Mouse (Mus musculus) neural tube, embryonic 13.5 days (tissue): ENCODE measurements around the gene Klhl21. TPM values are rescaled to one million over a fixed set of nuclear protein-coding genes. Genes with fewer than 3 reads are reported as not detected.

Experiments used
- ATAC-seq: fragments of 200-750 bp; cut with Nextera tagmentation; 2 replicates; pipeline ENCODE4 v1.8.0; 2017; ENCODE audit warnings: low read depth, mild to moderate bottlenecking, moderate TSS enrichment, moderate library complexity
- H3K27ac ChIP-seq: fragments of 300-500 bp; sonication (generic); replicated peaks from 2 replicates; pipeline ENCODE4 v1.5.1; 2015; ENCODE audit warnings: moderate library complexity, mild to moderate bottlenecking, inconsistent platforms
- H3K27me3 ChIP-seq: fragments of 300-500 bp; sonication (generic); 2 replicates; pipeline ENCODE4 v1.6.1; 2015; ENCODE audit warnings: mild to moderate bottlenecking, inconsistent platforms
- H3K36me3 ChIP-seq: fragments of 300-500 bp; sonication (generic); 2 replicates; pipeline ENCODE4 v1.6.1; 2015; ENCODE audit warnings: mild to moderate bottlenecking, inconsistent platforms
- H3K4me1 ChIP-seq: fragments of 300-500 bp; sonication (generic); replicated peaks from 2 replicates; pipeline ENCODE4 v1.6.1; 2015; ENCODE audit warnings: inconsistent platforms
- H3K4me2 ChIP-seq: fragments of 300-500 bp; sonication (generic); 2 replicates; pipeline ENCODE4 v1.6.1; 2015; ENCODE audit warnings: inconsistent platforms, mild to moderate bottlenecking, moderate library complexity
- H3K4me3 ChIP-seq: fragments of 300-500 bp; sonication (generic); 2 replicates; pipeline ENCODE4 v1.5.1; 2015; ENCODE audit warnings: mild to moderate bottlenecking, inconsistent platforms
- H3K9ac ChIP-seq: fragments of 300-500 bp; sonication (generic); 2 replicates; pipeline ENCODE4 v1.6.1; 2015; ENCODE audit warnings: moderate library complexity, mild to moderate bottlenecking, inconsistent platforms
- H3K9me3 ChIP-seq: fragments of 300-500 bp; sonication (generic); 2 replicates; pipeline ENCODE4 v1.6.1; 2016; ENCODE audit warnings: inconsistent platforms
- WGBS: fragments of 180-500 bp; shearing (Covaris S2); methylation state at CpG from one replicate; pipeline ENCODE4 v1.1.7; 2015; 5-methylcytosine and 5-hydroxymethylcytosine counted together
- polyA plus RNA-seq: library from polyadenylated mRNA; unstranded; fragments of >200 nt; fragmentation: Nextera tagmentation; extraction: Ambion mirVana; gene quantifications from 2 replicates; pipeline ENCODE4 v1.2.1, GENCODE M21; 2015

Klhl21 gene
- polyA plus RNA-seq, 1 experiment from 2014 or later, result 4.5 TPM

- H3K27ac ChIP-seq, result no peak overlapping the region
- no peaks in the 10 kb centered on the region for H3K9me3 ChIP-seq
- H3K36me3 ChIP-seq, result peaks cover 16% of the 10 kb centered on the region; the same call in 1 of the 2 replicates
- peaks cover 44% of the 10 kb centered on the region for H3K4me1 ChIP-seq
- H3K4me3 ChIP-seq, result peak overlapping the region; percentile 66
- WGBS, result 16% methylated on average over 13 of the region's 13 CpGs
- peak overlapping the region; percentile 76 for H3K9ac ChIP-seq
- no peak for ATAC-seq
- peaks cover 46% of the 10 kb centered on the region for H3K27me3 ChIP-seq
- peak overlapping the region; percentile 100 for H3K4me2 ChIP-seq
These were observed 2.1 kb downstream of the Klhl21 start for GRCm38 (mm10) chr4:152010707-152011134.

- H3K4me1 ChIP-seq, result peaks cover 44% of the 10 kb centered on the region
- no peaks in the 10 kb centered on the region for H3K9me3 ChIP-seq
- no peak overlapping the region for H3K27ac ChIP-seq
- ATAC-seq, result no peak
- H3K27me3 ChIP-seq, result peaks cover 45% of the 10 kb centered on the region
- H3K4me3 ChIP-seq, result peak overlapping the region; percentile 66
- peak overlapping the region; percentile 76 for H3K9ac ChIP-seq
- H3K36me3 ChIP-seq, result peaks cover 20% of the 10 kb centered on the region; the same call in 1 of the 2 replicates
- WGBS, result 83% methylated on average over 8 of the region's 8 CpGs
- H3K4me2 ChIP-seq, result peak overlapping the region; percentile 100
These were observed 2.7 kb downstream of the Klhl21 start for GRCm38 (mm10) chr4:152011171-152011760.

- WGBS, result 90% methylated on average over 16 of the region's 16 CpGs
- H3K4me1 ChIP-seq, result peaks cover 42% of the 10 kb centered on the region
- H3K4me2 ChIP-seq, result no peak overlapping the region
- no peak for ATAC-seq
- no peak overlapping the region for H3K27ac ChIP-seq
- no peak overlapping the region for H3K4me3 ChIP-seq
- no peaks in the 10 kb centered on the region for H3K9me3 ChIP-seq
- H3K27me3 ChIP-seq, result peaks cover 36% of the 10 kb centered on the region
- H3K9ac ChIP-seq, result no peak overlapping the region
- H3K36me3 ChIP-seq, result peaks cover 20% of the 10 kb centered on the region; the same call in 1 of the 2 replicates
These were observed 3.5 kb downstream of the Klhl21 start for GRCm38 (mm10) chr4:152012109-152012508.

- Histone ChIP-seq H3K27ac (no peak overlapping the region), H3K9me3 (no peaks in the 10 kb centered on the region), H3K9ac (no peak overlapping the region), H3K4me2 (no peak overlapping the region), H3K27me3 (peaks cover 25% of the 10 kb centered on the region), H3K36me3 (peaks cover 23% of the 10 kb centered on the region; the same call in 1 of the 2 replicates), H3K4me3 (no peak overlapping the region), H3K4me1 (peaks cover 31% of the 10 kb centered on the region)
- WGBS, result 84% methylated on average over 12 of the region's 12 CpGs
- no peak for ATAC-seq
These were observed 4.6 kb downstream of the Klhl21 start for GRCm38 (mm10) chr4:152013036-152013813.

- 85% methylated on average over 6 of the region's 6 CpGs for WGBS
- no peak overlapping the region for H3K4me2 ChIP-seq
- no peaks in the 10 kb centered on the region for H3K9me3 ChIP-seq
- peaks cover 76% of the 10 kb centered on the region for H3K36me3 ChIP-seq
- H3K9ac ChIP-seq, result no peak overlapping the region
- peaks cover 13% of the 10 kb centered on the region for H3K4me1 ChIP-seq
- H3K27me3 ChIP-seq, result no peaks in the 10 kb centered on the region
- H3K27ac ChIP-seq, result no peak overlapping the region
- no peak overlapping the region for H3K4me3 ChIP-seq
- no peak for ATAC-seq
These were observed 10.5 kb downstream of the Klhl21 start for GRCm38 (mm10) chr4:152019073-152019472.

GRCm38 (mm10) chr4:152020024-152020423 is 11.4 kb downstream of the Klhl21 start:
- Histone ChIP-seq H3K27me3 (no peaks in the 10 kb centered on the region), H3K9ac (no peak overlapping the region), H3K4me1 (peaks cover 22% of the 10 kb centered on the region), H3K4me3 (no peak overlapping the region), H3K36me3 (peaks cover 77% of the 10 kb centered on the region), H3K4me2 (no peak overlapping the region), H3K9me3 (no peaks in the 10 kb centered on the region), H3K27ac (no peak overlapping the region)
- WGBS, result 93% methylated on average over 21 of the region's 21 CpGs
- no peak for ATAC-seq

GRCm38 (mm10) chr4:152021568-152022097 is 13.0 kb downstream of the Klhl21 start:
- Histone ChIP-seq H3K4me1 (peaks cover 38% of the 10 kb centered on the region), H3K4me2 (no peak overlapping the region), H3K27me3 (no peaks in the 10 kb centered on the region), H3K36me3 (peaks cover 66% of the 10 kb centered on the region), H3K4me3 (no peak overlapping the region), H3K9ac (no peak overlapping the region), H3K27ac (no peak overlapping the region), H3K9me3 (no peaks in the 10 kb centered on the region)
- WGBS, result 79% methylated on average over 12 of the region's 12 CpGs
- ATAC-seq, result no peak

GRCm38 (mm10) chr4:152022506-152022905 is 13.9 kb downstream of the Klhl21 start:
- H3K9me3 ChIP-seq, result no peaks in the 10 kb centered on the region
- no peak overlapping the region for H3K27ac ChIP-seq
- H3K4me2 ChIP-seq, result no peak overlapping the region
- peaks cover 66% of the 10 kb centered on the region for H3K36me3 ChIP-seq
- no peaks in the 10 kb centered on the region for H3K27me3 ChIP-seq
- 86% methylated on average over 8 of the region's 8 CpGs for WGBS
- ATAC-seq, result no peak
- H3K4me3 ChIP-seq, result no peak overlapping the region
- H3K9ac ChIP-seq, result no peak overlapping the region
- H3K4me1 ChIP-seq, result peaks cover 43% of the 10 kb centered on the region

- H3K27ac ChIP-seq, result no peak overlapping the region
- H3K4me3 ChIP-seq, result no peak overlapping the region
- H3K9me3 ChIP-seq, result no peaks in the 10 kb centered on the region
- H3K4me1 ChIP-seq, result peaks cover 58% of the 10 kb centered on the region
- ATAC-seq, result no peak
- peak overlapping the region; percentile 87; the same call in 1 of the 2 replicates for H3K9ac ChIP-seq
- 93% methylated on average over 11 of the region's 11 CpGs for WGBS
- H3K4me2 ChIP-seq, result no peak overlapping the region
- H3K36me3 ChIP-seq, result peaks cover 51% of the 10 kb centered on the region
- no peaks in the 10 kb centered on the region for H3K27me3 ChIP-seq
These were observed 15.9 kb downstream of the Klhl21 start for GRCm38 (mm10) chr4:152024525-152024924.

- Histone ChIP-seq H3K27ac (peak overlapping the region; percentile 76), H3K4me1 (peaks cover 70% of the 10 kb centered on the region), H3K4me2 (peak overlapping the region; percentile 92), H3K9me3 (no peaks in the 10 kb centered on the region), H3K36me3 (peaks cover 27% of the 10 kb centered on the region), H3K4me3 (peak overlapping the region; percentile 84), H3K27me3 (no peaks in the 10 kb centered on the region), H3K9ac (peak overlapping the region; percentile 87)
- peak; percentile 76 for ATAC-seq
- WGBS, result 2% methylated on average over 41 of the region's 41 CpGs
These were observed 18.3 kb downstream of the Klhl21 start for GRCm38 (mm10) chr4:152026751-152027508.

GRCm38 (mm10) chr4:152027524-152027923 is 18.9 kb downstream of the Klhl21 start, which contains the start of gene Zbtb48:
Gene Zbtb48 (minus strand): TSS chr4:152027671.
- peak; percentile 98 for ATAC-seq
- WGBS, result under 1% methylated on average over 35 of the region's 35 CpGs
- Histone ChIP-seq H3K27ac (peak within 1 kb of the TSS; percentile 76), H3K9ac (peak within 1 kb of the TSS; percentile 87), H3K4me3 (peak within 1 kb of the TSS; percentile 84), H3K36me3 (peaks cover 21% of the 10 kb centered on the region), H3K4me2 (peak within 1 kb of the TSS; percentile 92), H3K4me1 (peaks cover 70% of the 10 kb centered on the region), H3K27me3 (no peaks in the 10 kb centered on the region), H3K9me3 (no peaks in the 10 kb centered on the region)
